Mouse (Mus musculus): ENCODE results near the gene Jtb.
"Not testable (repeated sequence)": the region's sequence is repeated elsewhere in the genome, so short reads cannot be mapped to it uniquely, and the experiment has no call there.

Jtb gene

DNA sequence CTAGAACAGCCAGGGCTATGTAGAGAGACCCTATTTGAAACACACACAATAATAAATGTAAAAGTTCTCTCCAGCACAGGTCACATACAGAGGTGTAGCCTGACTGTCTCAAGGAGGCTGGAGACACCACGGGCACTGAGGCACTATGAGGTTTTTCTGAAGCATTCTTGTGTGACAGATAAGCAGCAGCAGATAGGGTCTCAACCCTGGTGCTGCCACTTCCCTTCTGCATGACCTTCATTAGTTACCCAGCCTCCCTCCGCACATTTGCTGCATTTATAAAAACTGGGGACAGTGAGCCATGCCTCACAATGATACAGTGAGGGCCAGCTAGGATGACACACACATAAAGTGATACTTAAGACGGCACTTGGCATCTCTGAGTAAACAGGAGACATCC lies 8.5 kb upstream of the Jtb start:
- no peak for DNase-seq (ENCODE audit: low read depth, low spot score)

- no peak for DNase-seq (ENCODE audit: low read depth, low spot score)
These were observed 7.1 kb upstream of the Jtb start for GRCm38 (mm10) chr3:90224331-90224730.

DNA sequence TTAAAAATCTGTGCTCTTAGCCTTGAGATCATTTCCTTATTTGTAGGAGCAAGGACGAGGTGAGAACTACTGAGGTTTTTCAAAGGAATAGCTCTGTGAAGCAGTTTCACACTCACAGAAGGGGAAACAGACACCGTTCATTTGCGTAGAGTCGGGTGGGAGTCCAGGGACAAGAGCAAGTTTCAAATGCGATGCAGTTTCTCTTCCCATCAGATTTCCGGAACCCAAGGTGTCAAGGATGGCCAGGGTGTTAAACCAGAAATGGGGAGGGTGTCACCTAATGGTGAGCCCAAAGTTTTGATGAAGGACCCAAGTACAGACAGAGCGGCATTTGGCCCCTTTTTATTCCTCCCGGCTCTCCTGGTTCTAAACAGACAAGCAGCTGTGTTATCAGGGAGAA lies 322 bp upstream of the Jtb start:
- no peak for DNase-seq (ENCODE audit: low read depth, low spot score)

GRCm38 (mm10) chr3:90241251-90241650 lies 9.9 kb downstream of the Jtb start:
- no peak for DNase-seq (ENCODE audit: low read depth, low spot score)

GRCm38 (mm10) chr3:90241669-90242358 lies 10.4 kb downstream of the Jtb start:
- DNase-seq (ENCODE audit: low read depth, low spot score): no peak

DNA sequence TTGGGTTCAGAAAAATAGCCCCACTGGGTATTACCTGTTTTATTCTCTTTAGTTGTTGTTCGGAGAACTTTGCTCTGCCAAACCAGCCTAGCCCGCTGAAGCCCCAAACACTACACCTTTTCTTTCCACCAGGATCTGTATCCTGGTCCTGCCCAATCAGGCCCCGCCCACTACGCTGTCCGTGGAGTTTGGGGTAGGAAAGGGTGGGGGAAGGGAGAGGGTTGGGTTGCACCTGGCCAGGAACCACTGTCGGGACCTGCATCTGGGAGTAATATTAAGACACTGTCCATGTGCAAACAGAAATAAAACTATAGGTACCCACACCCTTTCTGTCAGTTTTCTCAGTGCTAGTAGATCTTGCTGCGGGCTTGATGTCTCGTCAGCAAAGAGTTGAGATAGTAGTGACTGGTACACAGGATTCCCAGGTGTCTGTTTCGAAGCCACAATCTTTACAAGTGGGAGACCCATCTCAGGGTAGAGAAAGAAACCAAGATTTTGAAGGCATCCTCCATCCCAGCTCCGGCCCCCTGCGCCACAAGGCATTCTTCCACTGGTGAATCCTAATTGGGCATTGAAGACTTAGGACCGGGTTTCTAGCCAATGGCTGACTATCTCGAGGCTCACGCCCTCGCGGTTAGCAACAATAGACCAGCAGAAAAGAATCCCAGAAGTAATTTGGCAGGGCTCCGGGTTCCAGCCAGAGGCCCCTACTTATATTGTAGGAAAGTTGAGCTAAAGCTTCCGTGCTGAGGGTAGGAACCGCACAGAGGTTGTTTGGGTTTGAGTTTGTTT lies 11.8 kb downstream of the Jtb start, which contains the start of gene Creb3l4:
Gene Creb3l4 (minus strand): TSS at position 529 of the 792 bp plus-strand sequence.
- peak; percentile 53 for DNase-seq (ENCODE audit: low read depth, low spot score)

GRCm38 (mm10) chr3:90245406-90245805 lies 14.0 kb downstream of the Jtb start:
- DNase-seq (ENCODE audit: low read depth, low spot score): no peak

DNA sequence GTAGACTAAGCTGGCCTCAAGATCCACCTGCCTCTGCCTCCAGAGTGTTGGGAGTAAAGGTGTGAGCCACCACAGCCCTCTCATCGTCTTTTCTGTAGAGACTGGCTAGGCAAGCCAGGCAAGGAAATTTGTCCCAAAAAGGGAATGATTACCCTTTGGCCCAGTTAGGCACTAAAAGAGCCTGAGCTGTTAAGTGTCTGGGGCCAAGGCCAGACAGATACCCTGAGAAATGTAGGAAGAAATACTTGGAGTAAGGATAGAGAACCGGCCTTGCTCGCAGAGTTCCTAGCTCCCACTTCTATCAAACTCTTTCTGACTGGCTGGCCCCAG lies 16.2 kb downstream of the Jtb start:
- no peak for DNase-seq (ENCODE audit: low read depth, low spot score)

DNA sequence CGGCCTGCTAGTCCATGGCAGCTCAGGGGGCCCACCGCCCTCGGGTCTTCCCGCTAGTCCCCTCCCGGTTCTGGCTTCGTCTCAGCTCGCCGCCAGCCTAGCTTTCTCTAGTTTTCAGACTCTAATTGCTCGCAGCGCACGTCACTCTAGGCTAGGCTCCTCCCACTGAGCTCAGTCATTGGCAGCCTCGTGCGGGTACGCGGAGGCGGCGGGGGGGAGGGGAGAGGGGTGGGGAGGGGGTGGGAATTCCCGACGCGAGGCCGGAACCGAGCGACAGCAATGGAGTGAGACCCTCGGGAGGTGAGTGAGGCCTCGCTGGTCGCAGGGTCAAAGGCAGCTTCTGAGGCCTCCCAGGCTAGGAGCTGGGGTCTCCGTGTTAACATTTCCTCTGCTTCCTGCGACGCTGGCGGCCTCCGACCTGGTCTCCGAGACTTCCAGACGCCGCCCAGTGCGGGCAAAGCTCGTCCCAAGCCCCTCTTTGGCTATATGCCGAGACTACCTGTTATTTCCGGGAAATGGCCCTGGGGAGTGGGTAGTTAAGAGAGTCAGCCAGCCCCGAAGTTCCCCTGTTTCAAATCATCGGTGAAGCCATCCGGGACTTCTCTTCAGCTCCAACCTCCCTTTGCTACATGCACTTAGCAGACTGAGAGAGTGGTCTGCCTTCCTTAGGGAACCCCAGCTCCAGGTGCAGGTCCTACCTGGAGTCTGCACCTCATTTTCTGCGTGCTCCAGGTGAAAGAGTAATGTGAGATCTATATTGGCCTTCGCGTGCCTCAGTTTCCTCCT lies 16.8 kb downstream of the Jtb start, which contains the start of gene Slc39a1:
Gene Slc39a1 (plus strand): TSS at position 213 of the 786 bp plus-strand sequence.
- DNase-seq (ENCODE audit: low read depth, low spot score): peak; percentile 98

DNA sequence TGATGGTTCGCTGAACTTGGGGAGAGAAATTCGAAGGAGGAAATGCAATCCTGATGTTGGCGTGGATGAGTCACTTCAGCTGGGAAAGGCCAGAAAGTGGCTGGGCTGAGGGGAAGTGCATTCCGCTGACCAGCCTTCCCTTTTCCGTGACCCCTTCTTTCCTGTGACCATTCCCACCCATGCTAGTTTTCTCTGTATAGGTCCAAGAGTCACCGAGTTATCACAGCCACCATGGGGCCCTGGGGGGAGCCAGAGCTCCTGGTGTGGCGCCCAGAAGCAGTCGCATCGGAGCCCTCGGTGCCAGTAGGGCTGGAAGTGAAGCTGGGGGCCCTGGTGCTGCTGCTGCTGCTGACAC lies 17.3 kb downstream of the Jtb start:
- DNase-seq (ENCODE audit: low read depth, low spot score): peak; percentile 47

GRCm38 (mm10) chr3:90250791-90251190 lies 19.4 kb downstream of the Jtb start:
- DNase-seq (ENCODE audit: low read depth, low spot score): peak; percentile 12

DNA sequence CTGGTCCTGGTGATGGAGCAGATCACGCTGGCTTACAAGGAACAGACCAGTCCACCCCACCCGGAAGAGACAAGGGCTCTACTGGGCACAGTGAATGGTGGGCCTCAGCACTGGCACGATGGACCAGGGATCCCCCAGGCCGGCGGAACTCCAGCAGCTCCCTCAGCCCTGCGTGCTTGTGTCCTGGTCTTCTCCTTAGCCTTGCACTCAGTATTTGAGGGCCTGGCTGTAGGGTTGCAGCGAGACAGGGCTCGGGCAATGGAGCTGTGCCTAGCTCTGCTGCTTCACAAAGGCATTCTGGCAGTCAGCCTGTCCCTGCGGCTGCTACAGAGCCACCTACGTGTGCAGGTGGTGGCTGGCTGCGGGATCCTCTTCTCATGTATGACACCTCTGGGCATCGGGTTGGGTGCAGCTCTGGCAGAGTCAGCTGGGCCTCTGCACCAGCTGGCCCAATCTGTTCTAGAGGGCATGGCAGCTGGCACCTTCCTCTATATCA lies 20.4 kb downstream of the Jtb start:
- peak; percentile 44 for DNase-seq (ENCODE audit: low read depth, low spot score)

GRCm38 (mm10) chr3:90252659-90253058 lies 21.3 kb downstream of the Jtb start:
- DNase-seq (ENCODE audit: low read depth, low spot score): peak; percentile 18

DNA sequence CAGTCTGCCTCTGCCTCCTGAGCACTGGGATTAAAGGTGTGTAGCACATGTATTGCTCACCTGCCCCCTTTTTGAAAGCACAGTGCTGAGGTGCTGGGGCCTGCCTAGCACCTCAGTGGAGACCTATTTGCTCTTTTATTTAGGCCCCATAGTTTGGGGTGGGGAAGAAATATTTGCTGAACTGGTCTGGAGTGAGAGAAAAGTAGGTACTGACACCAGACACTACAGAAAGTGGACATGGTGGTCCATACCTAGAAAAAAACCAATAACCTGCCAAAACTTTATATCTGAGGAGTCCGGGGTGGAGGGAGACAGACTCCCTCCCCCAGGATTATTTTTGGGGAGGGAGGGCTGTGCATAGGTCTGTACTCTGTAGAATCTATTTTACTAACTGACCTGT lies 21.8 kb downstream of the Jtb start:
- DNase-seq (ENCODE audit: low read depth, low spot score): not testable (repeated sequence)

DNA sequence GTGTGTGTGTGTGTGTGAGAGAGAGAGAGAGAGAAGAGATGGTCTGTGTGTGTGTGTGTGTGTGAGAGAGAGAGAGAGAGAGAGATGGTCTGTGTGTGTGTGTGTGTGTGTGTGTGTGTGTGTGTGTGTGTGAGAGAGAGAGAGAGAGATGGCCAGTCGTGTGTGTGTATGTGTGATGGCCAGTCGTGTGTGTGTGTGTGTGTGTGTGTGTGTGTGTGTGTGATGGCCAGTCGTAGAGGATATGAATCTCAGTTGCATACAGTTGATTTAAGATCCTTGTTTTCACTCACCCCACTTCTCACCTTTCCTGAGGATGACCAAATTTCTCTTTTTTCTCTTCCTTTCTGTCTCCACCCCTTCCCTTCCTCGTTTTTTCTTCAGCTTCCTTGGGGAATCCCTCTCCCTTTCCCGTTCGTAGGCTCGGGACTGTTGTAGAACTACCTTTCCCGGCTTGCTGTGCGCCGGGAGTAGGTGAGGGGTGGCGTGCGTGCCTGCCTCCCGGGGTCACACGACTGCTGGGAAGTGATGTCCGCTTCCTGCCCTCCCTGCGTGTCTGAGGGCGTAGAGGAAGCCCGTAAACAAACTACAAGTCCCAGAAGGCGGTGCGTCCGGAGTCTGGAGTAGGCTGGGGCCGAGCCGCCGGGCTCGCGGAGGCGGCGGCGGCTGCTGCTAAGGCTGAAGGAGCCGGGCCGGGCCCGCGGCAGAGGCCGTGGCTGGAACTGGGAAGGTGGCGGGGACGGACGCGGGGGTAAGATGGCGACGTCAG lies 22.4 kb downstream of the Jtb start, which contains the start of gene Crtc2:
Gene Crtc2 (plus strand): TSS at position 511 of the 766 bp plus-strand sequence.
- DNase-seq (ENCODE audit: low read depth, low spot score): peak; percentile 100

GRCm38 (mm10) chr3:90254419-90255193 lies 23.2 kb downstream of the Jtb start:
- DNase-seq (ENCODE audit: low read depth, low spot score): no peak

GRCm38 (mm10) chr3:90255194-90255565 lies 23.8 kb downstream of the Jtb start:
- DNase-seq (ENCODE audit: low read depth, low spot score): no peak

GRCm38 (mm10) chr3:90255784-90256353 lies 24.5 kb downstream of the Jtb start:
- no peak for DNase-seq (ENCODE audit: low read depth, low spot score)

GRCm38 (mm10) chr3:90256731-90257530 lies 25.5 kb downstream of the Jtb start:
- peak; percentile 94 for DNase-seq (ENCODE audit: low read depth, low spot score)
